Mouse (Mus musculus) left cerebral cortex, adult 11 months (tissue): ENCODE measurements around the gene Zfp385b.

Source experiments
- DNase-seq: peaks from one replicate; pipeline ENCODE4 v3.0.0; 2022; ENCODE audit warnings: low spot score

Gene Zfp385b

DNA sequence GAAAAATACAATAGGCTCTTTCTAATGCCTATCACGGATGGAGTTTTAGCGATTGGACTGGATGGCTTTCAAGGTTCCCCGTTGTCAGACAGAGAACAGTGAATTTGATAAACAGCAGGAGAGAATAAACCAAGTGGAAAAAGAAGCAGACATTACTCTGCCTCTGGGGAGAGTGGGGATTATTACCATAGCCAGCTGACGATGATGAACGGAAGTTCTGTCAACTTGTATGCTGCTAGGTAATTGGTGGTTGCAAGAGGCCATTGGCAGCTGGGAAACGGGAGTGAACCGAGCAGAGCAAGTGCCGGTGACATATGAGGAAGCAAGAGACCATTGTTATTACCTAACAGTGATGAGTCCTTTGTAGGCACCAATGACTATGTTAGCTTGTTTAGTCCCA is 444.3 kb downstream of the Zfp385b start:
- DNase-seq = no peak

DNA sequence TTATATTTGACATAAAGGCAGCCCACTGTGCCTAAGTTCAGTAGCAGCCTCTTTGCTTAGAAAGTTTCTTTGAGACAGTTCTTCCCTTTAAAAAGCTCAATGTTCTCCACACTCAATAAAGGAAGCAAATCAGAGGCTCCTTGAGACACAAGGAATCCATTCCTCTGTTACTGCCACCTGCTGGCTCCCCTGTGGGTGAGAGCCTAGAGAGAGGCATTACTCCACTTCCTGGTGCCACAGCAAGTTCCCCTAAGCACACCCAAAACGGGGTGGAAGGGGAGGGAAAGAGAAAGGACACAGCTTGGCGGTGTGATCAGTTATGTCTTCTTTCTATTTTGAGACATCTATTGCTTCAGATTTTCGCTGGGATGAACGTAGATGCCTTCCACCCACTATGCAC is 450.3 kb downstream of the Zfp385b start:
- no peak for DNase-seq
